In genomic region chr1:105980849-105981610, GRCm38 (mm10) we compare ENCODE assay signal across 10 mouse cellular contexts. TPM values are rescaled to one million over a fixed set of nuclear protein-coding genes. Genes with fewer than 3 reads are reported as not detected.
DNase-seq lines count a peak whose midpoint lies in the region; ATAC-seq lines count a peak whose summit lies in the region.
"Had no signal": no experiment of that assay in that cellular context is flagged by ENCODE, and none has a peak within 500 bp of the region (broad histone marks: within the 10 kb centered on the region; RNA-seq: fewer than 3 reads in every experiment).

No protein-coding gene starts in this region.

- H3K36me3 ChIP-seq in midbrain, embryonic 12.5 days = no peaks in the 10 kb centered on the region
- H3K36me3 ChIP-seq in midbrain, embryonic 16.5 days (ENCODE audit: control insufficient read depth, insufficient read depth, low read length) = no peaks in the 10 kb centered on the region

- H3K4me2 ChIP-seq in midbrain, embryonic 12.5 days (replicated peaks) = no peak overlapping the region
- H3K4me2 ChIP-seq in midbrain, embryonic 16.5 days (ENCODE audit: low read length) = no peak overlapping the region

- no peak overlapping the region for H3K9ac ChIP-seq in midbrain, embryonic 12.5 days (replicated peaks)
- no peak overlapping the region for H3K9ac ChIP-seq in midbrain, embryonic 16.5 days (ENCODE audit: low read depth, low read length)

- H3K27me3 ChIP-seq in midbrain, embryonic 12.5 days = no peaks in the 10 kb centered on the region
- H3K27me3 ChIP-seq in midbrain, embryonic 16.5 days (ENCODE audit: control insufficient read depth, insufficient read depth, low read depth, low read length) = no peaks in the 10 kb centered on the region

- no peak overlapping the region for H3K27ac ChIP-seq in midbrain, embryonic 12.5 days (replicated peaks)
- H3K27ac ChIP-seq in midbrain, embryonic 16.5 days (ENCODE audit: low read length) = no peak overlapping the region

- peak; percentile 94 for DNase-seq in heart, adult 11 months
- no peak for DNase-seq in heart, postnatal 14 days
- DNase-seq in yolk sac, embryonic 10.5 days (ENCODE audit: low spot score) = peak; percentile 68
- no peak for DNase-seq in adipocyte (ENCODE audit: low spot score)
- DNase-seq: cerebellum, adult 9-11 months; layer of hippocampus, adult 9-11 months had no signal

- no peaks in the 10 kb centered on the region for H3K4me1 ChIP-seq in midbrain, embryonic 12.5 days
- H3K4me1 ChIP-seq in midbrain, embryonic 16.5 days (ENCODE audit: control insufficient read depth, insufficient read depth, low read length) = no peaks in the 10 kb centered on the region

- intact Hi-C loops in heart, postnatal 14 days (cut with DNase I) = no loop called here

- H3K4me3 ChIP-seq in midbrain, embryonic 12.5 days = no peak overlapping the region
- H3K4me3 ChIP-seq in midbrain, embryonic 16.5 days (ENCODE audit: low read depth, low read length) = no peak overlapping the region

- 76% methylated on average over 6 of the region's 6 CpGs for WGBS in midbrain, embryonic 12.5 days
- WGBS in midbrain, embryonic 16.5 days = 71% methylated on average over 6 of the region's 6 CpGs

- no peaks in the 10 kb centered on the region for H3K9me3 ChIP-seq in midbrain, embryonic 12.5 days
- no peaks in the 10 kb centered on the region for H3K9me3 ChIP-seq in midbrain, embryonic 16.5 days (replicated peaks; ENCODE audit: control insufficient read depth, low read length, poor library complexity, severe bottlenecking)

- peak; percentile 44; the same call in 1 of the 2 replicates for ATAC-seq in midbrain, embryonic 12.5 days (ENCODE audit: low FRiP score, low read depth)
- no peak for ATAC-seq in midbrain, embryonic 16.5 days
- ATAC-seq in hematopoietic stem cell, adult 5-6 weeks (replicated peaks in 1 of 2; ENCODE audit: insufficient read depth in 1 of 2, low FRiP score in 2 of 2, low TSS enrichment in 1 of 2, low read depth in 1 of 2, poor library complexity in 2 of 2, severe bottlenecking in 2 of 2) = peak; percentile 91 to 94
- ATAC-seq in cerebellum, adult (ENCODE audit: insufficient number of reproducible peaks, low FRiP score, low TSS enrichment) = no peak

RNA-seq across cellular contexts. Expression of gene Zcchc2, which starts 9.2 kb away (rescaled TPM):
- 10 to 100 TPM in 1 of 2 experiments, 1 to 10 TPM in 1; 8.6 to 10.4 TPM for total RNA-seq in heart, postnatal 14 days (2021)
- polyA plus RNA-seq in midbrain, embryonic 12.5 days (2016; fragmentation: Nextera tagmentation; extraction: Ambion mirVana) = 1.7 and 2.2 TPM in 2 replicates
- polyA plus RNA-seq in midbrain, embryonic 16.5 days (2015; fragmentation: Nextera tagmentation; extraction: Ambion mirVana) = 2.7 and 3.4 TPM in 2 replicates
- 28.2 and 31.1 TPM in 2 replicates for total RNA-seq in hematopoietic stem cell, adult 5-6 weeks (2017)

Comparison
In these comparisons a context has a peak if more than half of its experiments do, and no peak if none do; other contexts are left out.
1. DNase-seq: peak in heart, adult 11 months (single experiment) and yolk sac, embryonic 10.5 days (single experiment); none in heart, postnatal 14 days (0 of 2) and adipocyte (single experiment).
2. ATAC-seq: peak in midbrain, embryonic 12.5 days (single experiment) and hematopoietic stem cell, adult 5-6 weeks (2 of 2); none in midbrain, embryonic 16.5 days (single experiment) and cerebellum, adult (single experiment).